ENCODE assay signal across 8 mouse cellular contexts in the genomic region with DNA sequence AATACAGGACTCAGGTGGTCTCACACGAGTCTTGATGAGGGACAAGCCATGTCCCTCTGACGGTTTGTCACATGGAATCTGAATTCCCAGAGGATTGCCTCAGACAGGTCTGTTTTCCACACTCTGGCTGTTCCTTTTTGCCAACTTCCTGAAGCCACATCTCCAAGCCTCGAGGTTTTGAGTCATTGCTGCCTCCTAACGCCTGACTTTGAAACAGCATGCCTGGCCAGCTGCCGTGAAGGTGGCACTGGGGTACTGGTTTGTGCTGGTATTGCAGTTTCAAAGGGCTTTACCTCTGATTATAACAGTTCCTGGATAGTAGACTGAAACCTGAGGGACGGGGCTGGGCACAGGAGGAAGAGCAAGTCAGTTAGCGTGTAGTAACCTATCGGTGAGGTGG.
DNase-seq lines count a peak whose midpoint lies in the region; ATAC-seq lines count a peak whose summit lies in the region.

No protein-coding gene starts in this region.

- DNase-seq in lung, adult 18-20 months, result peak; percentile 6 to 33
- DNase-seq in lung, postnatal 14 days, result no peak
- peak; percentile 43 for DNase-seq in embryonic facial prominence, embryonic 10.5 days (ENCODE audit: low spot score)
- DNase-seq in layer of hippocampus, adult 11-12 months (ENCODE audit: low spot score), result peak; percentile 56
- DNase-seq in mesoderm, embryonic 11.5 days (ENCODE audit: low read depth, low spot score), result peak; percentile 52

- no peak overlapping the region for H3K9ac ChIP-seq in heart, embryonic 12.5 days
- H3K9ac ChIP-seq in stomach, embryonic 15.5 days, result no peak overlapping the region

- H3K27ac ChIP-seq in embryonic facial prominence, embryonic 10.5 days (replicated peaks), result no peak overlapping the region; the same call in 1 of the 2 replicates
- H3K27ac ChIP-seq in heart, embryonic 12.5 days (ENCODE audit: poor library complexity, severe bottlenecking), result no peak overlapping the region
- H3K27ac ChIP-seq in stomach, embryonic 15.5 days, result no peak overlapping the region

- H3K36me3 ChIP-seq in embryonic facial prominence, embryonic 10.5 days (replicated peaks), result no peaks in the 10 kb centered on the region
- H3K36me3 ChIP-seq in heart, embryonic 12.5 days, result no peaks in the 10 kb centered on the region
- H3K36me3 ChIP-seq in stomach, embryonic 15.5 days, result no peaks in the 10 kb centered on the region

- no peaks in the 10 kb centered on the region for H3K9me3 ChIP-seq in embryonic facial prominence, embryonic 10.5 days
- no peaks in the 10 kb centered on the region for H3K9me3 ChIP-seq in heart, embryonic 12.5 days (replicated peaks)
- H3K9me3 ChIP-seq in stomach, embryonic 15.5 days, result no peaks in the 10 kb centered on the region

- peak overlapping the region; percentile 25; the same call in 1 of the 2 replicates for H3K4me3 ChIP-seq in embryonic facial prominence, embryonic 10.5 days
- no peak overlapping the region for H3K4me3 ChIP-seq in heart, embryonic 12.5 days
- 0 out of 2 replicates have a peak overlapping the region, but pooled peaks have one; percentile 3 for H3K4me3 ChIP-seq in stomach, embryonic 15.5 days (replicated peaks)

- H3K27me3 ChIP-seq in embryonic facial prominence, embryonic 10.5 days (replicated peaks; ENCODE audit: low read depth, poor library complexity, severe bottlenecking), result peaks cover 34% of the 10 kb centered on the region
- peaks cover 16% of the 10 kb centered on the region for H3K27me3 ChIP-seq in heart, embryonic 12.5 days (replicated peaks)
- peaks cover 4% of the 10 kb centered on the region; the same call in 1 of the 2 replicates for H3K27me3 ChIP-seq in stomach, embryonic 15.5 days (replicated peaks)

- no peak for ATAC-seq in heart, embryonic 12.5 days (ENCODE audit: insufficient number of reproducible peaks, low FRiP score)
- ATAC-seq in stomach, embryonic 15.5 days (ENCODE audit: insufficient read depth, low FRiP score, low read depth), result no peak
- no peak for ATAC-seq in granulocyte monocyte progenitor cell, adult 5-6 weeks (replicated peaks; ENCODE audit: poor library complexity, severe bottlenecking)

- peaks cover 18% of the 10 kb centered on the region for H3K4me1 ChIP-seq in embryonic facial prominence, embryonic 10.5 days
- no peaks in the 10 kb centered on the region; the same call in 1 of the 2 replicates for H3K4me1 ChIP-seq in heart, embryonic 12.5 days (replicated peaks)
- H3K4me1 ChIP-seq in stomach, embryonic 15.5 days, result no peaks in the 10 kb centered on the region

- H3K4me2 ChIP-seq in heart, embryonic 12.5 days, result peak overlapping the region; percentile 7; the same call in 1 of the 2 replicates
- no peak overlapping the region for H3K4me2 ChIP-seq in stomach, embryonic 15.5 days

- WGBS in embryonic facial prominence, embryonic 10.5 days, result 31% methylated on average over 8 of the region's 8 CpGs
- WGBS in heart, embryonic 12.5 days, result 26% methylated on average over 8 of the region's 8 CpGs
- WGBS in stomach, embryonic 15.5 days, result 27% methylated on average over 8 of the region's 8 CpGs
